In genomic region chr17:13725004-13725550, GRCm38 (mm10) we compare ENCODE assay signal across 32 mouse cellular contexts. TPM values are rescaled to one million over a fixed set of nuclear protein-coding genes. Genes with fewer than 3 reads are reported as not detected.
A peak's percentile ranks its signal among the peaks of the same experiment; 100 is the strongest.
DNase-seq lines count a peak whose midpoint lies in the region; ATAC-seq and TF ChIP-seq lines count a peak whose summit lies in the region.
"Had no signal": no experiment of that assay in that cellular context is flagged by ENCODE, and none has a peak within 500 bp of the region (broad histone marks: within the 10 kb centered on the region; RNA-seq: fewer than 3 reads in every experiment).

No protein-coding gene starts in this region.

- intact Hi-C loops in heart, postnatal 10 days (cut with DNase I), result no loop called here

- H3K4me3 ChIP-seq in heart, embryonic 11.5 days (ENCODE audit: low read depth, low read length), result no peak overlapping the region
- no peak overlapping the region for H3K4me3 ChIP-seq in hindbrain, postnatal 0 days (ENCODE audit: low read length)
- no peak overlapping the region for H3K4me3 ChIP-seq in hindbrain, embryonic 12.5 days
- H3K4me3 ChIP-seq in midbrain, embryonic 14.5 days (replicated peaks; ENCODE audit: low read depth, low read length), result no peak overlapping the region
- no peak overlapping the region for H3K4me3 ChIP-seq in midbrain, embryonic 11.5 days (ENCODE audit: low read depth, low read length)
- H3K4me3 ChIP-seq in midbrain, postnatal 0 days (ENCODE audit: low read depth, low read length), result no peak overlapping the region
- H3K4me3 ChIP-seq: embryonic facial prominence, embryonic 12.5 days; heart, embryonic 15.5 days; limb, embryonic 12.5 days; liver, embryonic 15.5 days; lung, embryonic 15.5 days; neural tube, embryonic 15.5 days had no signal

- TF ChIP-seq CTCF in hindbrain, postnatal 0 days (IDR thresholded peaks at IDR 0.05; ENCODE audit: low read depth), result no peak
- no peak for TF ChIP-seq CTCF in midbrain, postnatal 0 days (IDR thresholded peaks at IDR 0.05)

- no peaks in the 10 kb centered on the region for H3K9me3 ChIP-seq in heart, embryonic 11.5 days (replicated peaks; ENCODE audit: control insufficient read depth, low read length)
- H3K9me3 ChIP-seq in hindbrain, postnatal 0 days (ENCODE audit: low read length), result no peaks in the 10 kb centered on the region
- H3K9me3 ChIP-seq in hindbrain, embryonic 12.5 days (replicated peaks), result no peaks in the 10 kb centered on the region
- H3K9me3 ChIP-seq in midbrain, embryonic 14.5 days (ENCODE audit: control insufficient read depth, low read length), result no peaks in the 10 kb centered on the region
- no peaks in the 10 kb centered on the region for H3K9me3 ChIP-seq in midbrain, embryonic 11.5 days (ENCODE audit: control insufficient read depth, low read length)
- H3K9me3 ChIP-seq in midbrain, postnatal 0 days (ENCODE audit: low read length), result no peaks in the 10 kb centered on the region
- H3K9me3 ChIP-seq: embryonic facial prominence, embryonic 12.5 days; heart, embryonic 15.5 days; limb, embryonic 12.5 days; liver, embryonic 15.5 days; lung, embryonic 15.5 days; neural tube, embryonic 15.5 days had no signal

- 40% methylated on average over 4 of the region's 4 CpGs for WGBS in heart, embryonic 11.5 days (ENCODE audit: insufficient replicate concordance)
- WGBS in hindbrain, postnatal 0 days, result 21% methylated on average over 4 of the region's 4 CpGs
- 43% methylated on average over 4 of the region's 4 CpGs for WGBS in hindbrain, embryonic 12.5 days
- 28% methylated on average over 4 of the region's 4 CpGs for WGBS in midbrain, embryonic 14.5 days
- 70% methylated on average over 4 of the region's 4 CpGs for WGBS in midbrain, embryonic 11.5 days
- 40% methylated on average over 4 of the region's 4 CpGs for WGBS in midbrain, postnatal 0 days

- H3K4me1 ChIP-seq in heart, embryonic 11.5 days (ENCODE audit: control insufficient read depth, insufficient read depth, low read length), result peaks cover 3% of the 10 kb centered on the region; the same call in 1 of the 2 replicates
- H3K4me1 ChIP-seq in hindbrain, postnatal 0 days (ENCODE audit: insufficient read depth, low read length), result no peaks in the 10 kb centered on the region
- H3K4me1 ChIP-seq in hindbrain, embryonic 12.5 days, result peaks cover 20% of the 10 kb centered on the region
- H3K4me1 ChIP-seq in midbrain, embryonic 14.5 days (ENCODE audit: control insufficient read depth, insufficient read depth, low read length), result peaks cover 18% of the 10 kb centered on the region
- H3K4me1 ChIP-seq in midbrain, embryonic 11.5 days (ENCODE audit: control insufficient read depth, insufficient read depth, low read length), result peaks cover 8% of the 10 kb centered on the region; the same call in 1 of the 2 replicates
- H3K4me1 ChIP-seq in midbrain, postnatal 0 days (ENCODE audit: insufficient read depth, low read length), result 0 out of 2 replicates have a peak, but pooled peaks cover 2% of the 10 kb centered on the region
- H3K4me1 ChIP-seq: embryonic facial prominence, embryonic 12.5 days; liver, embryonic 15.5 days had no signal

- no peaks in the 10 kb centered on the region for H3K27me3 ChIP-seq in heart, embryonic 11.5 days (ENCODE audit: control insufficient read depth, insufficient read depth, low read length)
- no peaks in the 10 kb centered on the region for H3K27me3 ChIP-seq in hindbrain, postnatal 0 days (ENCODE audit: insufficient read depth, low read length)
- no peaks in the 10 kb centered on the region for H3K27me3 ChIP-seq in hindbrain, embryonic 12.5 days
- H3K27me3 ChIP-seq in midbrain, embryonic 14.5 days (ENCODE audit: control insufficient read depth, insufficient read depth, low read length), result no peaks in the 10 kb centered on the region
- no peaks in the 10 kb centered on the region for H3K27me3 ChIP-seq in midbrain, embryonic 11.5 days (ENCODE audit: control insufficient read depth, insufficient read depth, low read length)
- H3K27me3 ChIP-seq in midbrain, postnatal 0 days (ENCODE audit: insufficient read depth, low read length), result no peaks in the 10 kb centered on the region
- H3K27me3 ChIP-seq: embryonic facial prominence, embryonic 12.5 days; heart, embryonic 15.5 days; limb, embryonic 12.5 days; liver, embryonic 15.5 days; lung, embryonic 15.5 days; neural tube, embryonic 15.5 days had no signal

- no peak for DNase-seq in heart, postnatal 10 days
- DNase-seq in hindbrain, postnatal 0 days (ENCODE audit: low spot score), result peak; percentile 48
- DNase-seq in midbrain, embryonic 14.5 days, result peak; percentile 42
- no peak for DNase-seq in midbrain, embryonic 11.5 days (ENCODE audit: low spot score, missing footprints)
- DNase-seq in midbrain, postnatal 0 days (ENCODE audit: low spot score), result peak; percentile 63
- DNase-seq in layer of hippocampus, postnatal 36 days, result no peak
- DNase-seq: adrenal gland, adult 2 months; adrenal gland, postnatal 36 days; B cell, adult 2 months; cerebellum, adult 8-10 months; cerebellum, postnatal 36 days; embryo, embryonic 11 days; gastrocnemius, postnatal 10 days; heart, postnatal 36 days; kidney, adult 9 months; kidney, postnatal 10 days; retina, postnatal 1 day; right cerebral cortex, postnatal 25 days; spleen, adult 18-20 months; thymus, postnatal 14 days had no signal

- H3K27ac ChIP-seq in heart, embryonic 11.5 days (ENCODE audit: low read depth, low read length), result no peak overlapping the region
- H3K27ac ChIP-seq in hindbrain, postnatal 0 days, result no peak overlapping the region
- no peak overlapping the region for H3K27ac ChIP-seq in hindbrain, embryonic 12.5 days
- no peak overlapping the region for H3K27ac ChIP-seq in midbrain, embryonic 14.5 days (replicated peaks; ENCODE audit: low read depth, low read length)
- H3K27ac ChIP-seq in midbrain, embryonic 11.5 days (ENCODE audit: low read depth, low read length), result no peak overlapping the region
- H3K27ac ChIP-seq in midbrain, postnatal 0 days (ENCODE audit: low read depth, low read length), result no peak overlapping the region
- H3K27ac ChIP-seq: embryonic facial prominence, embryonic 12.5 days; heart, embryonic 15.5 days; limb, embryonic 12.5 days; liver, embryonic 15.5 days; lung, embryonic 15.5 days; macrophage; neural tube, embryonic 15.5 days had no signal

- H3K36me3 ChIP-seq in heart, embryonic 11.5 days (ENCODE audit: control insufficient read depth, insufficient read depth, low read length), result no peaks in the 10 kb centered on the region
- no peaks in the 10 kb centered on the region for H3K36me3 ChIP-seq in hindbrain, postnatal 0 days (ENCODE audit: insufficient read depth, low read length)
- no peaks in the 10 kb centered on the region for H3K36me3 ChIP-seq in hindbrain, embryonic 12.5 days
- H3K36me3 ChIP-seq in midbrain, embryonic 14.5 days (ENCODE audit: control insufficient read depth, insufficient read depth, low read length), result no peaks in the 10 kb centered on the region
- no peaks in the 10 kb centered on the region for H3K36me3 ChIP-seq in midbrain, embryonic 11.5 days (ENCODE audit: control insufficient read depth, insufficient read depth, low read length)
- no peaks in the 10 kb centered on the region for H3K36me3 ChIP-seq in midbrain, postnatal 0 days (ENCODE audit: insufficient read depth, low read length)
- H3K36me3 ChIP-seq: embryonic facial prominence, embryonic 12.5 days; heart, embryonic 15.5 days; limb, embryonic 12.5 days; liver, embryonic 15.5 days; lung, embryonic 15.5 days; neural tube, embryonic 15.5 days had no signal

- ATAC-seq in heart, embryonic 11.5 days (replicated peaks; ENCODE audit: insufficient number of reproducible peaks, low FRiP score, low TSS enrichment), result peak; percentile 31; the same call in 1 of the 2 replicates
- peak; percentile 70 for ATAC-seq in hindbrain, postnatal 0 days
- no peak for ATAC-seq in hindbrain, embryonic 12.5 days (ENCODE audit: low FRiP score)
- no peak for ATAC-seq in midbrain, embryonic 14.5 days (ENCODE audit: low FRiP score, low TSS enrichment)
- ATAC-seq in midbrain, embryonic 11.5 days (ENCODE audit: low FRiP score), result no peak
- no peak for ATAC-seq in midbrain, postnatal 0 days (ENCODE audit: low FRiP score)
- ATAC-seq: activated CD4-positive, CD25-positive, alpha-beta regulatory T cell, adult 4 months; intestine, embryonic 16.5 days had no signal

- H3K4me2 ChIP-seq in heart, embryonic 11.5 days, result no peak overlapping the region
- no peak overlapping the region for H3K4me2 ChIP-seq in hindbrain, postnatal 0 days (ENCODE audit: low read depth, low read length)
- H3K4me2 ChIP-seq in hindbrain, embryonic 12.5 days (replicated peaks), result no peak overlapping the region
- H3K4me2 ChIP-seq in midbrain, embryonic 14.5 days (ENCODE audit: low read length), result no peak overlapping the region
- no peak overlapping the region for H3K4me2 ChIP-seq in midbrain, embryonic 11.5 days
- H3K4me2 ChIP-seq in midbrain, postnatal 0 days (ENCODE audit: low read depth, low read length, poor library complexity, severe bottlenecking), result no peak overlapping the region
- H3K4me2 ChIP-seq: embryonic facial prominence, embryonic 12.5 days; heart, embryonic 15.5 days; limb, embryonic 12.5 days; liver, embryonic 15.5 days; lung, embryonic 15.5 days; neural tube, embryonic 15.5 days had no signal

- H3K9ac ChIP-seq in heart, embryonic 11.5 days (ENCODE audit: low read depth, low read length), result no peak overlapping the region
- H3K9ac ChIP-seq in hindbrain, postnatal 0 days (replicated peaks; ENCODE audit: low read length), result no peak overlapping the region
- H3K9ac ChIP-seq in hindbrain, embryonic 12.5 days, result no peak overlapping the region
- no peak overlapping the region for H3K9ac ChIP-seq in midbrain, embryonic 14.5 days (replicated peaks; ENCODE audit: low read length)
- no peak overlapping the region for H3K9ac ChIP-seq in midbrain, embryonic 11.5 days (ENCODE audit: low read length)
- H3K9ac ChIP-seq in midbrain, postnatal 0 days (replicated peaks; ENCODE audit: low read length, poor library complexity, severe bottlenecking), result no peak overlapping the region
- H3K9ac ChIP-seq: embryonic facial prominence, embryonic 12.5 days; heart, embryonic 15.5 days; limb, embryonic 12.5 days; liver, embryonic 15.5 days; lung, embryonic 15.5 days; neural tube, embryonic 15.5 days had no signal

RNA-seq across cellular contexts. Expression of gene Afdn, which starts 35.3 kb away (rescaled TPM):
- polyA plus RNA-seq in heart, embryonic 11.5 days (2014; fragmentation: Nextera tagmentation; extraction: Ambion mirVana), result 87.1 and 95.8 TPM in 2 replicates
- 100 to 1,000 TPM; 112 to 150 TPM for total RNA-seq in heart, postnatal 10 days (2021)
- total RNA-seq in hindbrain, postnatal 0 days (2014; rRNA removed), result 78.9 and 84.2 TPM in 2 replicates
- 127 and 130 TPM in 2 replicates for polyA plus RNA-seq in hindbrain, postnatal 0 days (2015; fragmentation: Nextera tagmentation; extraction: Ambion mirVana)
- 153 and 156 TPM in 2 replicates for polyA plus RNA-seq in hindbrain, embryonic 12.5 days (2016; fragmentation: Nextera tagmentation; extraction: Ambion mirVana)
- 171 and 190 TPM in 2 replicates for polyA plus RNA-seq in midbrain, embryonic 14.5 days (2014; fragmentation: Nextera tagmentation; extraction: Ambion mirVana)
- 117 and 123 TPM in 2 replicates for polyA plus RNA-seq in midbrain, embryonic 11.5 days (2014; fragmentation: Nextera tagmentation; extraction: Ambion mirVana)
- 100 and 133 TPM in 2 replicates for total RNA-seq in midbrain, postnatal 0 days (2014; rRNA removed)
- 109 and 138 TPM in 2 replicates for polyA plus RNA-seq in midbrain, postnatal 0 days (2015; fragmentation: Nextera tagmentation; extraction: Ambion mirVana)
- 100 to 1,000 TPM; 106 to 112 TPM for total RNA-seq in layer of hippocampus, postnatal 36 days (2021)

RNA-seq across cellular contexts. Expression of gene Tcte2, which starts 36.5 kb away (rescaled TPM):
- polyA plus RNA-seq in heart, embryonic 11.5 days (2014; fragmentation: Nextera tagmentation; extraction: Ambion mirVana), result 2.5 and 5.5 TPM in 2 replicates
- 1 to 10 TPM; 4.0 to 4.2 TPM for total RNA-seq in heart, postnatal 10 days (2021)
- 18.7 and 21.3 TPM in 2 replicates for total RNA-seq in hindbrain, postnatal 0 days (2014; rRNA removed)
- polyA plus RNA-seq in hindbrain, postnatal 0 days (2015; fragmentation: Nextera tagmentation; extraction: Ambion mirVana), result 9.8 and 11.1 TPM in 2 replicates
- polyA plus RNA-seq in hindbrain, embryonic 12.5 days (2016; fragmentation: Nextera tagmentation; extraction: Ambion mirVana), result 13.9 and 17.2 TPM in 2 replicates
- 23.0 and 31.0 TPM in 2 replicates for polyA plus RNA-seq in midbrain, embryonic 14.5 days (2014; fragmentation: Nextera tagmentation; extraction: Ambion mirVana)
- polyA plus RNA-seq in midbrain, embryonic 11.5 days (2014; fragmentation: Nextera tagmentation; extraction: Ambion mirVana), result 5.6 and 5.8 TPM in 2 replicates
- total RNA-seq in midbrain, postnatal 0 days (2014; rRNA removed), result 22.2 and 26.6 TPM in 2 replicates
- polyA plus RNA-seq in midbrain, postnatal 0 days (2015; fragmentation: Nextera tagmentation; extraction: Ambion mirVana), result 8.6 and 10.0 TPM in 2 replicates
- total RNA-seq in layer of hippocampus, postnatal 36 days (2021), result 10 to 100 TPM; 19.1 to 21.4 TPM
- total RNA-seq: megakaryocyte-erythroid progenitor cell, adult 5-6 weeks had no signal
- polyA plus RNA-seq: activated CD4-positive, CD25-positive, alpha-beta regulatory T cell, adult 4 months; macrophage had no signal

Comparison
In these comparisons a context has a peak if more than half of its experiments do, and no peak if none do; other contexts are left out.
1. ATAC-seq: peak in heart, embryonic 11.5 days (single experiment) and hindbrain, postnatal 0 days (single experiment); none in hindbrain, embryonic 12.5 days (single experiment), midbrain, embryonic 14.5 days (single experiment), midbrain, embryonic 11.5 days (single experiment) and midbrain, postnatal 0 days (single experiment).
2. DNase-seq: peak in hindbrain, postnatal 0 days (single experiment), midbrain, embryonic 14.5 days (single experiment) and midbrain, postnatal 0 days (single experiment); none in heart, postnatal 10 days (0 of 2), midbrain, embryonic 11.5 days (single experiment) and layer of hippocampus, postnatal 36 days (0 of 2).